Mouse (Mus musculus) large intestine, adult 2 months (tissue): Measurements from ENCODE around the gene Csf3. TPM values are rescaled to one million over a fixed set of nuclear protein-coding genes. Genes with fewer than 3 reads are reported as not detected.
"Not testable (repeated sequence)": the region's sequence is repeated elsewhere in the genome, so short reads cannot be mapped to it uniquely, and the experiment has no call there.

Experiments used
- DNase-seq: peaks from one replicate; pipeline ENCODE4 v3.0.0-alpha.2; 2012; ENCODE audit warnings: low read depth, low spot score
- WGBS: fragments of 180-500 bp; shearing (Covaris S2); methylation state at CpG from one replicate; pipeline ENCODE4 v1.1.7; 2018; 5-methylcytosine and 5-hydroxymethylcytosine counted together
- polyA plus RNA-seq: library from polyadenylated mRNA; depleted of rRNA; stranded (reverse); fragments of >200 nt; gene quantifications from 2 replicates; pipeline ENCODE4 v1.2.3, GENCODE M21; 2012

Csf3 gene
- polyA plus RNA-seq, 1 experiment: not detected

DNA sequence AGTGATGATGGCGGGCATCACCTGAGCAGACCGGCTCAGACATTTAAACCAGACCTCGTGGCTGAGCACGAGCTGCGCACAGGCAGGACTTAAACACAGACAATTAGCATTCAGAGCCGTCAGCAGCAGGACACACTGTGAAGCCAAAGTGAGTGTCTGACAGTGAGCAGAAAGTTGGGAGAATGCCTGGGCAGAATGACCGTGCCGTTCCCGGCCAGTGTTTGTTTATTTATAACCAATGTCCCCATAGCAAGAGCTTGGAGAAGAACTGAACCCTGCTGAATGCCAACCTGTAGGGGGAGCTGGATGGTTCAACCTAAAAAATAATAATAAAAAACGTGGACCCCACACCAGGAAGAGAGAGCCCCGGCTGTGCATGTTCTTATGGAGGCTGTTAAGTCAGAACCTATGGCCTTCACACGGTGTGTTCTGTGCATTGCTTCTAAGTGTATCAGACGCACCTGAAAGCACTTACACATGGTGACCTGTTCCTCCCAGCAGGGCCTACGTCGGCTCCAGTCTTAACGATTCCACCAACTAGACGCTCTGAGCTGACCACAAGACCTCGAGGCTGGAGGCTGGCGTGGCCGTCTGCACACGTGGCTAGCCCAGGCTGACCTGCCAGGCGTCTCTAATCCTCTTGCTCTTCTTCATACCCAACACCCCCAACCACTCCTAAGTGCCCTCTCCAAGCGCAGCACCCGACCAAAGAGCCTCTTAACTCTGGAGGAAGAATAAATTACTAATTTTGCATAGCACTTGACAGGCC lies 20.6 kb downstream of the Csf3 start:
- DNase-seq: no peak
- 53% methylated on average over 24 of the region's 24 CpGs for WGBS

DNA sequence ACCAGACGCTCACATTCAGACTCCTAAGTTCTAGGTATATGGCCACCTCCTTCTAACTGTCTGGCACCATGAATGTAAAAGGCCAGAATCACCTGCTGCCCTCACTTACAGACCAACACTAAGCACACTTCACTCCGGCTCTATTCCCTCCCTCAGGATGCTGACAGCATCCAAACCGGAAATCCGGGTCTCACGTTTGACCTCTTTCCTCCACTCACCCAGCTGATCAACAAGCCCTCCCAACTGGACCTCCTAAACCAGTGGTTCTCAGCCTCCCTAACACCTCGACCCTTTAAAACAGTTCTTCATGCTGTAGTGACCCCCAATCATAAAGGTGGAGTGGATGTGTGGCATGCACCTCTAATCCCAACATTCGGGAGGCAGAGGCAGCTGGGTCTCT lies 22.0 kb downstream of the Csf3 start:
- no peak for DNase-seq
- WGBS: 75% methylated on average over 7 of the region's 7 CpGs

DNA sequence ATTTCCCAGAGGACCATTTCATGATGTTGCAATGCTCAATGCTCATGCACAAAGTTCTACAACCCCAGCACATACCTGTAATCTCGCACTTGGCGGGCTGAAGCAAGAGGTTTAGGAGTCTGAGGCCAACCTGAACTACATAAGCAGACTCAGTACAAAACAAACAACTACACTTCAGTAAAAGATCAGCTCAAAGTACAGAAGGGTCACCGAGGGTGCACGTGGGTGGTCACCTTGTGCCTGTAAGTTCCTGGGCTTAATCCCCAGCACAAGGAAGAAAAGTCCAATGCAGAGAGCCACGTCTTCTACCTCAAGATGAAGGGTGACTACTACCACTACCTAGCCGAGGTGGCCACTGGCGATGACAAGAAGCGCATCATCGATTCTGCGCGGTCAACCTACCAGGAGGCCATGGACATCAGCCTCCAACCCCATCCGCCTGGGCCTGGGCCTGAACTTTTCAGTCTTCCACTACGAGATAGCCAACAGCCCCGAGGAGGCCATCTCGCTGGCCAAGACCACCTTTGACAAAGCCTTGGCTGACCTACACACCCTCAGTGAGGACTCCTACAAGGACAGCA lies 25.0 kb downstream of the Csf3 start:
- WGBS: 92% methylated on average over 15 of the region's 15 CpGs
- no peak for DNase-seq

DNA sequence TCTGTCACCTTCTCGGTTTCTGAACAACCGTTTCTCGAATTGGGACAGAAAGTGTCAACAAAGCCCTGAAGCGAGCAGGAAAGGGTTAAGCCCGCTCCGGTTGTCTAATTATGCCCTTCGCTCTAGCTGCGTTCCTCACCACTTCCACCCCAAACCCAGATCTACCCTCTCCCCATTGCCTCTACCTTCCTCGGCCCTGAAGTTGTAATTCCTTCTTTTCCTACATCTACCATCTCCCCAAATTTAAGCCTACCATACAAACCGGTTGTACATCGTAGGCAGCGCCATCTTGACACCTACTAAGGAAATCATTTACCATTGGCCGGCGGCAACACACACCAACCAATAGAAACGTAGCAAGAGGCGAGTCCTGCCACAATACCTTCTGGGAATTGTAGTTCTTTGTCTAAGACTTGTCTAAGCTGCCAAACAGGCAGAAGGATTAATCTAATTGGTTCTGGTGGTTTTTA lies 28.1 kb downstream of the Csf3 start, which contains the start of gene Med24:
Med24 (minus strand) TSS at position 317 of the 470 bp plus-strand sequence.
- WGBS: under 1% methylated on average over 16 of the region's 16 CpGs
- DNase-seq: no peak

DNA sequence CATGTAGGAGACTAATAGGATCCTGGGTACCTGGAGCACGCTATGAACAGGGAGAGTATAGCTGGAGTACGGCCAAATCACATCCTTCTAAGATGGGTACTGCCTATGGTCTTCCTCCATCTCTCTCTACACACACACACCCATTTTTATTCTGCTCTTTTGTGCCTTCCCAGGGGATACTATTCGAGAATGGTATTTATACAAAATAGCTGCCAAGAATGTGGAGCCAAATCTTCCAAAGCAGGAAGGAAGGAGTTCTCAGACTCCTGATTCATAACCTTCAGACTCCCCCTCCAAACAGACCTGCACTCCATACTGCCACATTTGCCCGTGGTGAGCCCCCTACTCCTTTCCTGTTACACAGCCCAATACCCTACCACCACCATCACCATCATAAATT lies 29.7 kb downstream of the Csf3 start:
- no peak for DNase-seq
- WGBS: 58% methylated on average over 4 of the region's 4 CpGs

DNA sequence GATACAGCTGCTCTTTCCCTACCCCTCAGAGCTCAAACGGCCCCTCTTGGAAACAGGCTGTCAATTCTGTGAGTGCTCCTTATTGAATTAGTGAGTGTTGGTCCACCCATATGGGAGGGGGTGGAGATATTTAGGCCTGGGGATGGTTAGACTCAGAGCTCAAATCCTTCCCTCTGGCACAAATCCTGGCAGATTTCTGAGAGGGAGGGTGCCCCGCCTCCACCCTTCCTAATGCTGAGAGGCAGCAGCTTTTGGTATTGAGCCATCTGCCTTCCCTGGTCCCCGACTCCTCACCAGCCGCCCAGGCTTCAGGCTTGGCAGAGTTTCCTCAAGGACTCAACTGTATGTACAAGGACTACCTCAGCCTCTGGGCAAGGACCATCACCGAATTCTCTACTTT lies 30.1 kb downstream of the Csf3 start:
- 37% methylated on average over 5 of the region's 5 CpGs for WGBS
- no peak for DNase-seq

DNA sequence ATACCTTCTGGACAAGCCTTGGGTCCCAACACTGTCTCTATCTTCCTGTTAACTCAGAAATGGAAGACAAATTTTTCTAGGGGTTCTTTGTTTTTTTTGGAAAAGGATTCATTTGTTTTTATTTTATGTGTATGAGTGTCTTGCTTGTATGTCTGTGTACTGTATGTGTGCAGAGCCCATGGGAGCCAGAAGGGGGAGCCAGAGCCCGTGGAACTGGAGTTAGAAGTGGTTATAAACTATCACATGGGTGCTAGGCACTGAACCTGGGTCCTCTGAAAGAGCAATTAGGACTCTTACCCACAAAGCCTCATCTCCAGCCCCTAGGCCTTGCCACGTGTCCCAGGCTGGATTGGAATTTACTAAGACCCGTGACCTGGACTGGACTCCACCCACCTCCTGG lies 33.0 kb downstream of the Csf3 start:
- 76% methylated on average over 3 of the region's 3 CpGs for WGBS
- DNase-seq: no peak

DNA sequence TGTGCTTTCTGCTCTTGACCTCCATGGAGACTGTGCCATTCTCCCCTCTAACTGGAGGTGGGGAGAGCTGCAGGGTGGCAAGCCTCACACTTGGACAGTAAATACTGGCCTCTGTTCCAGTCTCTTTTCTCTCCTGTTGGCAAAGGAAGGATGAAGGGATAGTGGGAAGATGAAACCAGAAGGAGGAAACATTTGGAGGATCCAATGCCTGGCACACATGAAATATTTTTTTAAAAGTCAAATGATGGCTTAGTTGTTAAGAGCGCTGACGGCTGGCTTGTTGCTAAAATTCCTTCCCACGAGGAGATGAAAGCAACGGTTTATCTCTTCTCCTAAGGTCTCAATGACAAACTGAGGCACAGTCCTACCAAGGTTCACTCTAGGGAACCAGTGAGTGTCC lies 34.0 kb downstream of the Csf3 start:
- WGBS: 93% methylated on average over 4 of the region's 4 CpGs
- DNase-seq: no peak

DNA sequence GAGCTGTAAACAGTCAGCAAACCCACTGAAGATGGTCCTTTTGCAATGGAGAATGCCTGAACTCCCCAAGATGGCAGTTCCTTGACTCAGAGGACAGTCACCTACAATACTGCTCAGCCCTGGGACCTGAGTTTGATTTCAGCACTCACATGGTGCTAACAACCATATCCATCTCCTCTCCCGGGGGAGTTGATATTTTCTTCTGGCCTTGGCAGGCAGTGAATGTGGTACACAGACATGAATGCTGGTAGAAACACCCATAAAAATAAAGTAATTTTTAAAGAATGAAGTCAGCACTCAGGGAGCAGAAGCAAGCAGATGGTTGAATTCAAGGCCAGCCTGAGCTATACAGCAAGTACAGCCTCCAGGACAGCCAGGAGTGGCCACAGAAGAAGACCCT lies 35.1 kb downstream of the Csf3 start:
- 78% methylated on average over 1 of the region's 1 CpGs for WGBS
- no peak for DNase-seq

DNA sequence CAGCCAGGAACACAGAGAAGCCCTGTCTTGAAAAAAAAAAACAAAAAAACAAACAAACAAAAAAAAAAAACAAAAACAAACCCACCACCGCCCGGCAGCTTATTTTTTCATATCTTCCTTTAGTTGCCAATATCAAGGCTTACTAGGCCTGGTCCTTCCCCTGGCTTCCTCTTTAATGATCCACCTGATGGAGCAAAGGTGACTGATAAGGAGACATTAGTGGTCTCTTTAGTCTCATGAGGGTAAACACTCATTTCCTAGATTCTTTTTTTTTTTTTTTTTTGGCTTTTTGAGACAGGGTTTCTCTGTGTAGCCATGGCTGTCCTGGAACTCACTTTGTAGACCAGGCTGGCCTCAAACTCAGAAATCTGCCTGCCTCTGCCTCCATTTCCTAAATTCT lies 36.2 kb downstream of the Csf3 start:
- 60% methylated on average over 2 of the region's 2 CpGs for WGBS
- not testable (repeated sequence) for DNase-seq

DNA sequence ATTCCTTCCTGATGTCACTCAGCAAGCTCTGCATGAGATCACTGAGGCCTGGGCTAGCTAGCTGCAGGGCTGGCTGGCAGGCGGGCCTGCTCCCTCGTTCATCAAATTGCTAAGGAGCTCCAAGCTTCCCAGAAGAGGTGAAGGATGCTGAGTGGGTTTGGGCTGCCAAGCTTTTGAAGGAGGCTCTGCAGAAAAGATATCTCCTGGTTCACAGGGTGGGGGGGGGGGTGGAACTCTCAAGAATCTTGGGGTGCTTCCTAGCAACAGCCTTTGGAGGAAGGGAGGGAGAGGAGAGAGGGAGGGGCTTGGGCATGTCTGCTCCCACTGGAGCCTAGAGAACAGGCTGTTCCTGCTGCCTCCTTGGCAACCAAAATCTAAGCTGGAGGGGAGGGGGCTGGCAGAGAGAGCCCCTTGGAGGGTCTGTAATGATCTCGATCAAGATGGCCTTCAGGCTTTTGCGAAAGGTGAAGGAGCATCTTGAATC lies 37.4 kb downstream of the Csf3 start:
- WGBS: 80% methylated on average over 4 of the region's 4 CpGs
- DNase-seq: no peak

DNA sequence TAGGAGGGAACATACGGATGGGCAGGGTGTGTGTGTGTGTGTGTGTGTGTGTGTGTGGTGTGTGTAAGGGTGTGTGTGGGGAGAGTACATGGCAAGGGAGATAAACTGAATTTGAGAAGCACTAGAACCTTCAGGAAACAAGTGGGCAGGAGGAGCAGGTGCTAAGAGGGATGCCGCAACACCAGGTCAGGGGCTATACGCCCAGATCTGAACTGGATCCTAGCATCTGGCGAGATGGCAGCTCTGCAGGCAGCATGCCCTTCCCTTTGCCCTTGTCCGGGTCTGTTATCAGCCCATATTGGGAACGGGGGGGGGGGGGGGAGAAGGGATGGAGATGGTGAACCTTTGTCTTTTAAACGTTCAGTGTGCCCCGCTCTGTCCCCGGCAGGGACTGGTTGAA lies 37.9 kb downstream of the Csf3 start:
- no peak for DNase-seq
- 82% methylated on average over 9 of the region's 9 CpGs for WGBS

DNA sequence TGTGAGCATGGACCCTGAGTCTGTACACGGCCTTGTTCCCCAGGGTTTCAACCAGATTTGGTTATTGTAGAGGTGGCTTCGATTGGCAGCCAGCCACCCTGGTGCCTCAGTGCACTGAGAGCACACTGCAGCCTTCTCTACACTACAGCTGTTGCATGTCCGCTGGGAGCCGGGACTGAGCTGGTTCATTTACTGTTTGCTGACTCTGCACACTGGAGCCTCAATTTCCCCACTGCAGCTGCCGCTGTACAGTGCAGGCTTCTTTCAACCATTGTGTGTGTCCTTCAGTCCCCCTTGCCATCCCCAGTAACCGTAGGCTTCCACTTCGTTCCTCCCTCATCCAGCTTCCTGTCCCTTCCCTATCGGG lies 38.9 kb downstream of the Csf3 start:
- WGBS: 12% methylated on average over 8 of the region's 8 CpGs
- no peak for DNase-seq

DNA sequence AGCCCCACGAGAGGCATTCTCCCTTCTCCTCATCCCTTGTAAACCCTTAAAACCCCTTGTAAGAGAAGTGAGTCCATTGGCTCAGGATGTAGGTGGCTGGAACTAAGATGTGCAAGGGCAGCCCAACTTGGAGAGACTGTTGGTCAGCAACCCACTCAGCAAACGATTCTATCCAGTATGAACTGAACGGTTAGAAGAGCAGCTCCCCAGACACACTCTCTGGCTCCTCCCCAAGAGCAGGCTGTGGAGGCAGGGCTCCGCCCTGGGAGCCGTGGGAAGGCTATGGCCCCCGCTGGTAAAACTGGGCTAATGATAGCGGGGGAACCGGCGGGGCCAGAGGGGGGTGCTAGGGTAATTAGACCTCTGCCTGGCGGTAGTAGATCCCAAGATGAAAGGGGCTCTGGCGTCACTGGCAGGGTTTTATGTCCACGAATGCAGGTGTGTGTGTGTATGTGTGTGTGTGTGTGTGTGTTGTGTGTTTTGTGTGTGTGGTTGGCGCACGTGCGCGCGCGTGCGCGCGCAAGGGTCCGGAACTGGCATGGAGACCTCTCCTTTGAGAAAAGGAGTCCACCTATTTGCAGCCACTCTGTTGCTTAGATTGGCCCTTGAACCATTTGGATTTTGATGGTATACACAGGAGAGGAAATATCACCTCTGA lies 39.5 kb downstream of the Csf3 start, which contains the start of gene Thra:
Thra (plus strand) TSS at position 246 of the 658 bp plus-strand sequence.
- WGBS: under 1% methylated on average over 22 of the region's 22 CpGs
- DNase-seq: no peak

DNA sequence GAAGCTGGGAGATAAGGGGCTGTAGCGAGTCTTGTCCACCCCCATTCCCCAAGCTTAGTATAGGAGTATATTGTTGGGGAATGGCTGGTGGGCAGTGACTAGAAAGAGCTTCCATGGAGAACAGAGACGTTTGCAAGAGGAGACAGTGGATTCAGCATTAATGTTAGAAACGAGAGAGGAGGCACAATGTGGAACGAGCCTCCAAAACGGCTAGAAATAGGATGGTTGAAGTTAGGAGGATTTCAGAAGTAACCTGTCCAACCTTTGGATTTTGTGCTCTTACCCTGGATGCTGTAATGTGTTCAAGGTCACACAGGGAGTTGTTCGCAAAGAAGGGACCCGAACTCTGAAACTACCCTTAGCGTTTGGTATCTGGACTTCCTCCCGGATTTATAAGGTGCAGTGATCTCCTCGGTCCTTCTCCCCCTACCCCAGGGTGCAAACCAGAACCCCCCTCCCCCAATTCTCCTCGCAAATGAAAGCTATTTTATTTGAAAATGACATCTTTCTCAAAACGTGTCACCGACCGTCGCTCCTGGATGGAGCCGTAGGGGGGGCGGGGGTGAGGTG lies 40.1 kb downstream of the Csf3 start:
- WGBS: under 1% methylated on average over 17 of the region's 17 CpGs
- no peak for DNase-seq

DNA sequence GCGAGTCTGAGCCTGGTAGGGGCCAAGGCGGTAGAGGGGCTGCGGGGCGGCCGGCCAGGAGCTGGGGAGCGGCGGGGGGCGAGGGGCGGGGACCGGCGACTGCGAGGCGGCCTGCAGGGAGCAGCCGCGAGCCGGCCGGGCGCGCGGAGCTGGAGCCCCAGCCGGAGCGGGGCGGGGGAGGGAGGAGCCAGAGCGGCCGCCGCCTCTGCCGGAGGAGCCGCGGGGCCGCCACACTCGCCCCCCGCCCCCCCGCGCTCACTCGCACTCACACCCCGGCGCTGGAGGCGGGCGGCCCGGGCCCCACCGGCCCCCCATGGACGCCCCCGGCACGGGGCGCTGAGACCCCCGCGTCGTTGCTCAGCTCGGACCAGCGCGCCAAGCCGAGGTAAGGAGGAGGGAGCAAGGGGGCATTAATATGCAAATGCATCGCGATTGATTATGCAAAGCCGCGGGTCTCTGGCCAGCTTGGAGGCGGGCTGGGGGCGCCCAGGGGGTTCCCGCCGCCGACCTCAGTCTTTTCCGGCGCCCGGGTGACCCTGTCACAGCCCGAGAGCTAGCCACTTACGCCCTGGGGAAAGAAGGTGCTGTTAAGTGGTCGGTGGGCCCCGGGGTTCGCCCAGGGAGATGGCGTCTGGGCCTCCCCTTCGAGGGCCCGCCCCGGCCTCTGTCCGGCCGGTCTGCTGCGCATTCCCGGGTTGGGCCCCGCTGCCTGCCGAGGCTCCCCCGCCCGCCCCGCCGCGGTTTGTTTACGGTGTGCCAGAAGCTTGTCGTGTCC lies 40.7 kb downstream of the Csf3 start:
- WGBS: under 1% methylated on average over 73 of the region's 86 CpGs
- no peak for DNase-seq

DNA sequence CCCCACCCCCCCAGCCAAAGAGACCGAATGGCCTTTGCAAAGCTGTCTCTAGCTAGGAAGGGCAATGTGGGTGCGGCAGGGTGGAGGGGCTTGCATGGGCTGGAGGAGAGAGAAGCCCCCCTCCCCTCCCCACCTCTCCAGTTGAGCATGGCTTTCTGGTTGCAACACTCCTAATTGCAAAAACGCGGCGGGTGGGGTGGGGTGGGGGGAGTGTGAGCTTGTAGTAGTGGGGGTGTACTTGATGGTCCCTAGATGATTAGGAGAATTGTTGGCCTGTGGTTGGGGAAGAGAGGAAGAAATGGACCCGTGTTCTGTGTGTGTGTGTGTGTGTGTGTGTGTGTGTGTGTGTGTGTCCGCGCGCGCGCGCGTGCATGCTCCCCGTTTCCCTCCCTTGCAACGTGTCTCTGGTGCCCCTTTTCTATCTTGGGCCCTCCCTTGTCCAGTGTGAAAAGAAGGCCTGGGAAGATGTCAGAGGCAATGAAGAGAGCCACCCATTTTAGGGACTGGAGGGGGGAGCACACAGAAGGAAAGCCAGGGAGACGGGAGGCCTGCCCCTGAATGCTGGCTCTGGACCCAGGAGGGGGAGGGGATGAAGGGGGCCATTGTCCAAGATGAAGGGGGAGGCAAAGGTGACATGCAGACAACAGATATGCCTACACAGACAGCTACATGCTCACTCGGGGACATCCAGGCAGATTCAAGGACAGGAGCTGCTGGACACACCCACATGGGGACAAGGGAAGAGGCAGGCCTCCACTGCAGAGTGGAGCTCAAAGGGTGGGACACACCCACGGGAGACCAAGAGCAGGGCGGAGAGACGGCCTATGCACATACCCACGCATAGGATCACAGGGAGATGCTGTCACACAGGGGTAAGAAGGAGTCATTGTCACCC lies 41.6 kb downstream of the Csf3 start:
- WGBS: 2% methylated on average over 21 of the region's 21 CpGs
- DNase-seq: no peak

DNA sequence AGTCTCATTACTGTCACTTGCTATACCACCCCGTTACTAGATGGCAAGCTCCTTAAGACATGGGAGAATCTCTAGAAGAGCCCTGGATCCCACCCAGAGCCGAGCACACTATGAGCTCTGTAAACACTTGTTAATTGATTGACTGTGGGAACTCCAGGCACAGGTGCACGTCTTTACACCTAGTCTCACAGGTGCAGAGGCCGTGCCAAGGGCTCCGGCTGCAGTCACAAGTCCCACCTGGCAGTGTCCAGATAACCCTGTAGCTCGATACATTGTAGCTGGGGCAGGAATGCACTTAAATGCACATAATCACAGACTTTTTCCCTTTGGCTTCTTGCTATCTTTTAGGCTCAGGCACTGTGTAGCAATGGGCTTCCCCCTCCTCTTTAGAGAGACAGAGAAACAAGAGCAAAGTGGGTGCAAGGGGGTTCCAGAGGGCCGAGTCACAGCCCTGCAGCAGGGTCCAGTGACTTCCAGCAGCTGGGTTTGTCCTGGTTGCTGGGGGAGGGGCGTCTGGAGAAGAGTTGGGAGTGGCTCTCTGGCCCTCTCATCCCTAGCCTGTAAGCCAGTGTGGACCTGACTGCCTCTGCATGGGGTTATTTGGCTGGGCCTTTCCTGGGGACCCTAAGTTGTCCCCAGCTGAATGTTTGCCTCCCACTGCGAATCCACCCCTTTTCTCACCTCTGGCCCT lies 42.7 kb downstream of the Csf3 start:
- no peak for DNase-seq
- 13% methylated on average over 9 of the region's 9 CpGs for WGBS
